Mouse (Mus musculus): ENCODE measurements around the gene Plekhh2. TPM values are rescaled to one million over a fixed set of nuclear protein-coding genes. Genes with fewer than 3 reads are reported as not detected.

Plekhh2 gene
- total RNA-seq, 2 experiments from 2014 or later = 11.7 to 18.0 TPM

GRCm38 (mm10) chr17:84641893-84642292 lies 130.2 kb downstream of the Plekhh2 start:
- DNase-seq (ENCODE audit: low spot score in 2 of 2) = peak in 1 of 2 experiments; percentile 51

- DNase-seq (ENCODE audit: low spot score in 2 of 2) = no peak
These were observed 130.6 kb downstream of the Plekhh2 start for GRCm38 (mm10) chr17:84642324-84642723.

GRCm38 (mm10) chr17:84644292-84645050 lies 132.8 kb downstream of the Plekhh2 start:
- no peak for DNase-seq (ENCODE audit: low spot score in 2 of 2)

GRCm38 (mm10) chr17:84645119-84645518 lies 133.4 kb downstream of the Plekhh2 start:
- no peak for DNase-seq (ENCODE audit: low spot score in 2 of 2)

GRCm38 (mm10) chr17:84645894-84646293 lies 134.2 kb downstream of the Plekhh2 start:
- DNase-seq (ENCODE audit: low spot score in 2 of 2) = no peak

- no peak for DNase-seq (ENCODE audit: low spot score in 2 of 2)
These were observed 134.8 kb downstream of the Plekhh2 start for GRCm38 (mm10) chr17:84646477-84646876.

- no peak for DNase-seq (ENCODE audit: low spot score in 2 of 2)
These were observed 135.9 kb downstream of the Plekhh2 start for GRCm38 (mm10) chr17:84647630-84648029.

- no peak for DNase-seq (ENCODE audit: low spot score in 2 of 2)
These were observed 138.8 kb downstream of the Plekhh2 start for GRCm38 (mm10) chr17:84650302-84651017.

- DNase-seq (ENCODE audit: low spot score in 2 of 2) = no peak
These were observed 141.8 kb downstream of the Plekhh2 start for GRCm38 (mm10) chr17:84653544-84653943.

GRCm38 (mm10) chr17:84656205-84656604 lies 144.5 kb downstream of the Plekhh2 start:
- no peak for DNase-seq (ENCODE audit: low spot score in 2 of 2)

GRCm38 (mm10) chr17:84656653-84657421 lies 145.1 kb downstream of the Plekhh2 start:
- DNase-seq (ENCODE audit: low spot score in 2 of 2) = no peak

GRCm38 (mm10) chr17:84657422-84657732 lies 145.7 kb downstream of the Plekhh2 start:
- DNase-seq (ENCODE audit: low spot score in 2 of 2) = no peak

- no peak for DNase-seq (ENCODE audit: low spot score in 2 of 2)
These were observed 146.1 kb downstream of the Plekhh2 start for GRCm38 (mm10) chr17:84657782-84658181.

- no peak for DNase-seq (ENCODE audit: low spot score in 2 of 2)
These were observed 146.5 kb downstream of the Plekhh2 start for GRCm38 (mm10) chr17:84658195-84658594.

GRCm38 (mm10) chr17:84658951-84659350 lies 147.3 kb downstream of the Plekhh2 start:
- no peak for DNase-seq (ENCODE audit: low spot score in 2 of 2)

GRCm38 (mm10) chr17:84665053-84665452 lies 153.4 kb downstream of the Plekhh2 start:
- no peak for DNase-seq (ENCODE audit: low spot score in 2 of 2)

- DNase-seq (ENCODE audit: low spot score in 2 of 2) = no peak
These were observed 154.0 kb downstream of the Plekhh2 start for GRCm38 (mm10) chr17:84665691-84666090.

- DNase-seq (ENCODE audit: low spot score in 2 of 2) = no peak
These were observed 156.2 kb downstream of the Plekhh2 start for GRCm38 (mm10) chr17:84667848-84668247.
